Mouse (Mus musculus): ENCODE measurements around the gene Ms4a4a.

Ms4a4a gene

GRCm38 (mm10) chr19:11375273-11375672, at the start of gene Ms4a4a:
Ms4a4a (plus strand) TSS chr19:11375523.
- 83% methylated on average over 2 of the region's 2 CpGs for WGBS

GRCm38 (mm10) chr19:11335932-11336331, 39.4 kb upstream of the Ms4a4a start, which contains the start of gene Ms4a7:
Ms4a7 (minus strand) TSS chr19:11336146.
- 80% methylated on average over 6 of the region's 6 CpGs for WGBS

GRCm38 (mm10) chr19:11349698-11350481, 25.4 kb upstream of the Ms4a4a start:
- 55% methylated on average over 7 of the region's 7 CpGs for WGBS

- 38% methylated on average over 3 of the region's 3 CpGs for WGBS
Observed at GRCm38 (mm10) chr19:11351878-11352277, 23.4 kb upstream of the Ms4a4a start.

GRCm38 (mm10) chr19:11355730-11356129, 19.6 kb upstream of the Ms4a4a start:
- 87% methylated on average over 7 of the region's 7 CpGs for WGBS

GRCm38 (mm10) chr19:11360106-11360505, 15.2 kb upstream of the Ms4a4a start:
- WGBS, result 47% methylated on average over 3 of the region's 3 CpGs

- 60% methylated on average over 3 of the region's 3 CpGs for WGBS
Observed at GRCm38 (mm10) chr19:11368310-11368709, 7.0 kb upstream of the Ms4a4a start.

GRCm38 (mm10) chr19:11376399-11376798, 1.1 kb downstream of the Ms4a4a start:
- WGBS, result 81% methylated on average over 2 of the region's 2 CpGs

- WGBS, result 79% methylated on average over 2 of the region's 2 CpGs
Observed at GRCm38 (mm10) chr19:11387109-11387508, 11.8 kb downstream of the Ms4a4a start.

GRCm38 (mm10) chr19:11387685-11388084, 12.4 kb downstream of the Ms4a4a start:
- 48% methylated on average over 4 of the region's 4 CpGs for WGBS

- 83% methylated on average over 2 of the region's 2 CpGs for WGBS
Observed at GRCm38 (mm10) chr19:11388949-11389348, 13.6 kb downstream of the Ms4a4a start.

- WGBS, result 91% methylated on average over 3 of the region's 3 CpGs
Observed at GRCm38 (mm10) chr19:11404527-11404926, 29.2 kb downstream of the Ms4a4a start, which contains the start of gene Ms4a4c. Ms4a4c (plus strand) TSS chr19:11404770.

- WGBS, result 93% methylated on average over 1 of the region's 1 CpGs
Observed at GRCm38 (mm10) chr19:11408591-11408990, 33.3 kb downstream of the Ms4a4a start.

GRCm38 (mm10) chr19:11411640-11412039, 36.3 kb downstream of the Ms4a4a start:
- WGBS, result 83% methylated on average over 1 of the region's 1 CpGs

GRCm38 (mm10) chr19:11414084-11414483, 38.8 kb downstream of the Ms4a4a start:
- 92% methylated on average over 1 of the region's 1 CpGs for WGBS

GRCm38 (mm10) chr19:11415581-11415980, 40.3 kb downstream of the Ms4a4a start:
- WGBS, result 75% methylated on average over 3 of the region's 3 CpGs

- WGBS, result 70% methylated on average over 3 of the region's 3 CpGs
Observed at GRCm38 (mm10) chr19:11418865-11419264, 43.5 kb downstream of the Ms4a4a start.

GRCm38 (mm10) chr19:11431209-11431608, 55.9 kb downstream of the Ms4a4a start:
- 70% methylated on average over 1 of the region's 1 CpGs for WGBS

- WGBS, result 91% methylated on average over 4 of the region's 4 CpGs
Observed at GRCm38 (mm10) chr19:11435058-11435834, 59.9 kb downstream of the Ms4a4a start.

All from cerebral cortex, adult 2 months (tissue).